Mouse (Mus musculus) lung, embryonic 16.5 days (tissue): ENCODE measurements at regions not wholly inside any gene's neighbourhood (a gene's known extent, or its start where the extent isn't known, plus 50 kb on each side); places are given as distances from the start of the nearest gene placed in this dataset.

ENCODE experiments used
- ATAC-seq: fragments of 200-750 bp; cut with Nextera tagmentation; 2 replicates; pipeline ENCODE4 v1.8.0; 2017; ENCODE audit warnings: low read depth, mild to moderate bottlenecking, moderate library complexity
- H3K27ac ChIP-seq: fragments of 300-500 bp; sonication (generic); 2 replicates; pipeline ENCODE4 v1.5.1; 2014; ENCODE audit warnings: mild to moderate bottlenecking, control low read depth, low read length
- H3K27me3 ChIP-seq: fragments of 300-500 bp; sonication (generic); 2 replicates; pipeline ENCODE4 v1.6.1; 2014; ENCODE audit warnings: low read depth, low read length, mixed read lengths; ENCODE audit not compliant: control insufficient read depth, insufficient read depth
- H3K36me3 ChIP-seq: fragments of 300-500 bp; sonication (generic); 2 replicates; pipeline ENCODE4 v1.6.1; 2014; ENCODE audit warnings: low read length; ENCODE audit not compliant: control insufficient read depth, insufficient read depth
- H3K4me1 ChIP-seq: fragments of 300-500 bp; sonication (generic); replicated peaks from 2 replicates; pipeline ENCODE4 v1.6.1; 2014; ENCODE audit warnings: low read length, mixed read lengths; ENCODE audit not compliant: control insufficient read depth, insufficient read depth
- H3K4me2 ChIP-seq: fragments of 300-500 bp; sonication (generic); 2 replicates; pipeline ENCODE4 v1.6.1; 2014; ENCODE audit warnings: low read depth, low read length, control low read depth
- H3K4me3 ChIP-seq: fragments of 300-500 bp; sonication (generic); 2 replicates; pipeline ENCODE4 v1.5.1; 2014; ENCODE audit warnings: mild to moderate bottlenecking, low read length, control low read depth
- H3K9ac ChIP-seq: fragments of 300-500 bp; sonication (generic); 2 replicates; pipeline ENCODE4 v1.6.1; 2014; ENCODE audit warnings: low read length, control low read depth
- H3K9me3 ChIP-seq: fragments of 300-500 bp; sonication (generic); 2 replicates; pipeline ENCODE4 v1.6.1; 2016; ENCODE audit warnings: low read length; ENCODE audit not compliant: control insufficient read depth
- WGBS: fragments of 180-500 bp; shearing (Covaris S2); extraction: QIAGEN DNeasy Blood & Tissue Kit; methylation state at CpG from one replicate; pipeline ENCODE4 v1.1.7; 2014; 5-methylcytosine and 5-hydroxymethylcytosine counted together

DNA sequence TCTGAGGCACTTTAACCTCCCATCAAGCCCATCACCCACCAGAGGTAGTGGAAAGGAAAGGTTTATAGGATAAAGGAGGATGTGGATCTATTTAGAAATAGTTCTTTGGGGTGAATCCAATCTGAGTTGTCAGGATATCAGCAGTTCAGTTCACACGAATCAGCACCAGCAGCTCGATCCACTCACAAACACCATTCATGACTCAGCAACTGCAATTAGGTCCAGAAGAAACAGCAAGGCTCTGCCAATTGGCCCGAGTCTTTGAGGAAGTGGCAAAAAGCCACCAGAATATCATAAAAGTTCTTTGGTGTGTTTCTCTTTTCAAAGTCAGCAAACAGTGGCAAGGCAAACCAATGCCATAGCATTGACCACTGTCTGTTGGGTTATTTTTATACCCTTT lies 122.4 kb downstream of the Chst1 start:
- Histone ChIP-seq H3K4me3 (no peak overlapping the region), H3K27ac (no peak overlapping the region), H3K9me3 (no peaks in the 10 kb centered on the region; the same call in 1 of the 2 replicates), H3K36me3 (no peaks in the 10 kb centered on the region), H3K9ac (no peak overlapping the region), H3K4me2 (no peak overlapping the region), H3K4me1 (peaks cover 5% of the 10 kb centered on the region), H3K27me3 (no peaks in the 10 kb centered on the region)
- ATAC-seq = no peak
- WGBS = 66% methylated on average over 3 of the region's 3 CpGs

DNA sequence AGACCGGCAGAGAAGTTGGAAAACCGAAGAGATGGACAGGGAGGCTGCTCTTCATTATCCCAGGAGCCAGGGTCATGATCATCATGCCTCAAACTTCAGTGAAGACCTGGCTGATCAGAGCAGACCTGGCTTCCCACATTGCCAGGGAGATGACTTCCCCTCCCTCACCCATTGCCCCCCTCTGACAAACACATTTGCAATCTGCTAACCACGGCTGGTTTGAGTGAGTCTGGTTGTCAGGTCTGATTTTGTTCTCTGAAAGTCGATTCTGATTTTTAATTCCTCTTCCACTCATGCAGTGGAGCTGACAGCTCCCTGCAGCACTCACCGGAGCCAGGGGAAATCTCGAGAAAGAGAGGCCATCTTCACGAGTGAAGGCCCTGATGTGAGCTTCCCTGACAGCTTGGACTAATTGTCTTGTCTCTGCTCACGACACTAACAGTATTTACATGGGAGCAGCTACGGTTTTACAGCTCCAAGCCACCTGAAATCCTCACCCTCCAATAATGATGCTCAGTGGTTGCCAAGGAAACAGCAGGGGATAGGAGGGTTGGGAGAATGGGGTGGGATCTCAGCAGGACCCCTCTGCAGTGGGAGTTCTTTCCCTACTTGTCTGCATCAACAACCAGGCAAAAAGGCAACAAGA lies 124.2 kb downstream of the Chst1 start:
- H3K9ac ChIP-seq = no peak overlapping the region
- no peaks in the 10 kb centered on the region for H3K36me3 ChIP-seq
- no peaks in the 10 kb centered on the region for H3K27me3 ChIP-seq
- no peak overlapping the region for H3K4me3 ChIP-seq
- H3K4me2 ChIP-seq = no peak overlapping the region
- 42% methylated on average over 9 of the region's 9 CpGs for WGBS
- H3K4me1 ChIP-seq = peaks cover 9% of the 10 kb centered on the region
- H3K27ac ChIP-seq = no peak overlapping the region
- H3K9me3 ChIP-seq = no peaks in the 10 kb centered on the region; the same call in 1 of the 2 replicates
- ATAC-seq = no peak

- no peaks in the 10 kb centered on the region for H3K36me3 ChIP-seq
- no peaks in the 10 kb centered on the region; the same call in 1 of the 2 replicates for H3K9me3 ChIP-seq
- 70% methylated on average over 7 of the region's 7 CpGs for WGBS
- H3K4me2 ChIP-seq = no peak overlapping the region
- no peak overlapping the region for H3K9ac ChIP-seq
- no peaks in the 10 kb centered on the region for H3K27me3 ChIP-seq
- H3K27ac ChIP-seq = no peak overlapping the region
- H3K4me1 ChIP-seq = peaks cover 9% of the 10 kb centered on the region
- peak; percentile 43; the same call in 1 of the 2 replicates for ATAC-seq
- no peak overlapping the region for H3K4me3 ChIP-seq
Observed at GRCm38 (mm10) chr2:92726640-92727039, 127.1 kb downstream of the Chst1 start.

DNA sequence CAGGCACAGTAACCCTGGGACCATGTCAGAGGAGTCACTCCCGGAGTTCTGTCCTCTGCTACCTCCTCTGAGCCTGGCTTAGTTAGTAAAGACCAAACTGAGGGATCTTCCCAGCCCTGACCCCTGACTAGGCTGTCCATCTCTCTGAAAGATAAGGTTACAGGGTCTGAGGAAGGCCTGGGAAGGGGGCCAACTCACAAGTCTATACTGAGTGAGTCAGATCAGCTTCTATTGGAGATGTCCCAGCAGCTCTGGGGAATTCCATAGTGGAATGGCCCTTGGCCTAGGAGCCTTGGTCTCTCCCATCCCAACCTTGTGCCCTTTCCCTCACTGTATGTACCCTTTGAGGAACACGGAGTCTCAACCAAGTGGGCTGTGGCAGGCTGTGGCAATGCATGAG lies 127.7 kb downstream of the Chst1 start:
- no peak overlapping the region for H3K27ac ChIP-seq
- no peaks in the 10 kb centered on the region for H3K27me3 ChIP-seq
- peaks cover 9% of the 10 kb centered on the region for H3K4me1 ChIP-seq
- H3K9me3 ChIP-seq = no peaks in the 10 kb centered on the region
- H3K9ac ChIP-seq = no peak overlapping the region
- peak; percentile 28; the same call in 1 of the 2 replicates for ATAC-seq
- H3K4me3 ChIP-seq = no peak overlapping the region
- H3K36me3 ChIP-seq = no peaks in the 10 kb centered on the region
- no peak overlapping the region for H3K4me2 ChIP-seq
- 69% methylated on average over 2 of the region's 2 CpGs for WGBS

DNA sequence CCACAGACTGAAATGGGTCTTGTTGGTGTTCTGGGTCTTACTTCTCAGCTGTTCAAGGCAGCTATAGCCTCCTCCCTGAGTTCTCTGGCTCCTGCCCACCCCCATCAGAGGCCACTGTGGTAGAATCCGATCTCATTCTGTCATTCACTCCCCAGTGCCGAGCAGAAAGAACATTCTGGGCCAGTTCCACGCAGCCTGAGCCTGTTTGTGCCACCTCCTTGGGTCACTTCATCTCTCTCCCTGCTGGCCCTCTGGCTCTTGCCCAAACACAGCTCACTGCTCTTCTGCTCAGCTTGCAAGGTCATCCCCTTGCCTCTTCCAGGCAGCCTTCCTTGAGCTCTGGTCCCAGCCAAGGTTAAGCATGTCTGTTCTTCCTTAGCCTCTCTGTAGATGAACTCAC lies 128.9 kb downstream of the Chst1 start:
- no peak overlapping the region for H3K27ac ChIP-seq
- peak; percentile 17; the same call in 1 of the 2 replicates for ATAC-seq
- no peaks in the 10 kb centered on the region for H3K36me3 ChIP-seq
- peaks cover 9% of the 10 kb centered on the region for H3K4me1 ChIP-seq
- H3K9me3 ChIP-seq = no peaks in the 10 kb centered on the region
- no peak overlapping the region for H3K4me3 ChIP-seq
- H3K9ac ChIP-seq = no peak overlapping the region
- H3K4me2 ChIP-seq = no peak overlapping the region
- WGBS = 50% methylated on average over 3 of the region's 3 CpGs
- H3K27me3 ChIP-seq = no peaks in the 10 kb centered on the region

GRCm38 (mm10) chr2:92730371-92730770 lies 130.9 kb downstream of the Chst1 start:
- ATAC-seq = no peak
- Histone ChIP-seq H3K27me3 (no peaks in the 10 kb centered on the region), H3K4me2 (no peak overlapping the region), H3K4me3 (no peak overlapping the region), H3K36me3 (no peaks in the 10 kb centered on the region), H3K27ac (no peak overlapping the region), H3K4me1 (peaks cover 9% of the 10 kb centered on the region), H3K9me3 (no peaks in the 10 kb centered on the region), H3K9ac (no peak overlapping the region)
- 88% methylated on average over 6 of the region's 6 CpGs for WGBS

- Histone ChIP-seq H3K4me1 (no peaks in the 10 kb centered on the region), H3K4me2 (no peak overlapping the region), H3K36me3 (no peaks in the 10 kb centered on the region), H3K9ac (no peak overlapping the region), H3K27me3 (no peaks in the 10 kb centered on the region), H3K9me3 (no peaks in the 10 kb centered on the region), H3K4me3 (no peak overlapping the region), H3K27ac (no peak overlapping the region)
- ATAC-seq = no peak
- WGBS = 97% methylated on average over 1 of the region's 1 CpGs
Observed at GRCm38 (mm10) chr2:92733403-92733802, 133.9 kb downstream of the Chst1 start.

DNA sequence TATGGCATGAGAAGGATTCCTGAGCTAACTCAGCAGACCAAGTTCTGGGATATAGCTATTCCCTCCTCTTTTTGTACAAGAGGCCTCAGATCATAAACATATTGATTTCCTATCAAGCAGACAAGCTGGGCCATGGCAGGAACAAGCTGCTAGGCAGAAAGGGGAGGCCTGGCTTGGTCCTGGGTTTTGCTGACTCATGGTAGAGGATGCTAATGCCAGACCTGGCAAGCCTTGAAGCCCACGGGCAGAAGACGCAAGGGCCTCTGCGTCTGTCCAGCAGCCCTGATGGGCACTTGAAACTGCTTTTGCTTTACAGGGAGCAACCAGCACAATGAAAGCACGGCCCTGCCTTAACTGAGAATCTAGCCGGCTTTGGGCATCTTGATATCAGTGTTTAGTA lies 136.3 kb downstream of the Chst1 start:
- H3K4me2 ChIP-seq = no peak overlapping the region
- H3K27ac ChIP-seq = no peak overlapping the region
- no peaks in the 10 kb centered on the region for H3K9me3 ChIP-seq
- H3K9ac ChIP-seq = no peak overlapping the region
- no peaks in the 10 kb centered on the region for H3K27me3 ChIP-seq
- H3K4me1 ChIP-seq = no peaks in the 10 kb centered on the region
- ATAC-seq = no peak
- no peak overlapping the region for H3K4me3 ChIP-seq
- no peaks in the 10 kb centered on the region for H3K36me3 ChIP-seq
- WGBS = 70% methylated on average over 5 of the region's 5 CpGs

GRCm38 (mm10) chr2:92737301-92737700 lies 137.8 kb downstream of the Chst1 start:
- Histone ChIP-seq H3K36me3 (no peaks in the 10 kb centered on the region), H3K27me3 (no peaks in the 10 kb centered on the region), H3K9ac (no peak overlapping the region), H3K9me3 (no peaks in the 10 kb centered on the region), H3K4me3 (no peak overlapping the region), H3K27ac (no peak overlapping the region), H3K4me1 (peaks cover 2% of the 10 kb centered on the region), H3K4me2 (no peak overlapping the region)
- 80% methylated on average over 1 of the region's 1 CpGs for WGBS
- ATAC-seq = no peak

- H3K27me3 ChIP-seq = no peaks in the 10 kb centered on the region
- WGBS = 65% methylated on average over 4 of the region's 4 CpGs
Observed at GRCm38 (mm10) chr2:92739576-92739975, 140.1 kb downstream of the Chst1 start.

More at GRCm38 (mm10) chr2:92739576-92739975, 140.1 kb downstream of the Chst1 start:
- no peak overlapping the region for H3K4me3 ChIP-seq
- no peak overlapping the region for H3K27ac ChIP-seq
- H3K4me2 ChIP-seq = no peak overlapping the region
- no peak overlapping the region for H3K9ac ChIP-seq
- no peak for ATAC-seq
- no peaks in the 10 kb centered on the region for H3K36me3 ChIP-seq
- peaks cover 11% of the 10 kb centered on the region for H3K4me1 ChIP-seq
- H3K9me3 ChIP-seq = no peaks in the 10 kb centered on the region
